In genomic region chr16:30510504-30511451, GRCm38 (mm10) we compare ENCODE assay signal across 8 mouse cellular contexts. TPM values are rescaled to one million over a fixed set of nuclear protein-coding genes. Genes with fewer than 3 reads are reported as not detected.
DNase-seq lines count a peak whose midpoint lies in the region; ATAC-seq and TF ChIP-seq lines count a peak whose summit lies in the region.

No protein-coding gene starts in this region.

- WGBS in heart, embryonic 13.5 days = 3% methylated on average over 44 of the region's 44 CpGs
- WGBS in kidney, postnatal 0 days = 2% methylated on average over 44 of the region's 44 CpGs
- WGBS in liver, embryonic 12.5 days (ENCODE audit: insufficient replicate concordance) = 6% methylated on average over 44 of the region's 44 CpGs
- 3% methylated on average over 44 of the region's 44 CpGs for WGBS in stomach, embryonic 14.5 days

- peaks cover 42% of the 10 kb centered on the region for H3K4me1 ChIP-seq in erythroblast, embryonic 14.5 days (ENCODE audit: control insufficient read depth)
- H3K4me1 ChIP-seq in heart, embryonic 13.5 days = peaks cover 56% of the 10 kb centered on the region
- peaks cover 27% of the 10 kb centered on the region for H3K4me1 ChIP-seq in kidney, postnatal 0 days (replicated peaks; ENCODE audit: insufficient read depth, low read length)
- peaks cover 46% of the 10 kb centered on the region for H3K4me1 ChIP-seq in liver, embryonic 12.5 days
- H3K4me1 ChIP-seq in stomach, embryonic 14.5 days (ENCODE audit: control insufficient read depth, insufficient read depth, low read length) = peaks cover 24% of the 10 kb centered on the region

- peaks cover 6% of the 10 kb centered on the region for H3K9me3 ChIP-seq in erythroblast, embryonic 14.5 days (ENCODE audit: control insufficient read depth, low read length)
- 0 out of 2 replicates have a peak, but pooled peaks cover 4% of the 10 kb centered on the region for H3K9me3 ChIP-seq in heart, embryonic 13.5 days
- H3K9me3 ChIP-seq in kidney, postnatal 0 days (replicated peaks; ENCODE audit: low read length) = no peaks in the 10 kb centered on the region
- peaks cover 6% of the 10 kb centered on the region for H3K9me3 ChIP-seq in liver, embryonic 12.5 days (replicated peaks)
- no peaks in the 10 kb centered on the region for H3K9me3 ChIP-seq in stomach, embryonic 14.5 days (ENCODE audit: control insufficient read depth, low read depth, low read length)

- H3K27ac ChIP-seq in heart, embryonic 13.5 days (replicated peaks) = peak overlapping the region; percentile 95
- peak overlapping the region; percentile 91 for H3K27ac ChIP-seq in kidney, postnatal 0 days
- H3K27ac ChIP-seq in liver, embryonic 12.5 days = peak overlapping the region; percentile 88
- H3K27ac ChIP-seq in stomach, embryonic 14.5 days (ENCODE audit: low read length) = peak overlapping the region; percentile 92

- peak overlapping the region; percentile 87 for H3K9ac ChIP-seq in heart, embryonic 13.5 days
- peak overlapping the region; percentile 74 for H3K9ac ChIP-seq in kidney, postnatal 0 days (ENCODE audit: low read depth, low read length)
- H3K9ac ChIP-seq in liver, embryonic 12.5 days = peak overlapping the region; percentile 85
- H3K9ac ChIP-seq in stomach, embryonic 14.5 days (replicated peaks; ENCODE audit: low read depth, low read length) = peak overlapping the region; percentile 74

- no peaks in the 10 kb centered on the region for H3K27me3 ChIP-seq in erythroblast, embryonic 14.5 days (ENCODE audit: control insufficient read depth)
- H3K27me3 ChIP-seq in heart, embryonic 13.5 days (replicated peaks) = peaks cover 11% of the 10 kb centered on the region
- no peaks in the 10 kb centered on the region for H3K27me3 ChIP-seq in kidney, postnatal 0 days (ENCODE audit: insufficient read depth, low read length)
- peaks cover 9% of the 10 kb centered on the region; the same call in 1 of the 2 replicates for H3K27me3 ChIP-seq in liver, embryonic 12.5 days (replicated peaks)
- H3K27me3 ChIP-seq in stomach, embryonic 14.5 days (ENCODE audit: control insufficient read depth, insufficient read depth, low read length) = no peaks in the 10 kb centered on the region

- H3K4me2 ChIP-seq in heart, embryonic 13.5 days = peak overlapping the region; percentile 83
- H3K4me2 ChIP-seq in kidney, postnatal 0 days (ENCODE audit: low read length) = peak overlapping the region; percentile 70
- H3K4me2 ChIP-seq in liver, embryonic 12.5 days = peak overlapping the region; percentile 75
- peak overlapping the region; percentile 66 for H3K4me2 ChIP-seq in stomach, embryonic 14.5 days (replicated peaks; ENCODE audit: low read depth, low read length)

- no peak for TF ChIP-seq CTCF in kidney, postnatal 0 days (IDR thresholded peaks at IDR 0.05; ENCODE audit: low read depth)

- ATAC-seq in heart, embryonic 13.5 days (ENCODE audit: extremely low read depth, insufficient number of reproducible peaks, low FRiP score, low TSS enrichment) = peak; percentile 66
- ATAC-seq in kidney, postnatal 0 days (replicated peaks; ENCODE audit: low FRiP score, low read depth) = peak; percentile 78
- ATAC-seq in liver, embryonic 12.5 days = peak; percentile 84
- ATAC-seq in stomach, embryonic 14.5 days (ENCODE audit: insufficient number of reproducible peaks, insufficient read depth, low FRiP score, low read depth) = peak; percentile 87; the same call in 1 of the 2 replicates

- no peaks in the 10 kb centered on the region for H3K36me3 ChIP-seq in erythroblast, embryonic 14.5 days (ENCODE audit: control insufficient read depth)
- peaks cover 11% of the 10 kb centered on the region for H3K36me3 ChIP-seq in heart, embryonic 13.5 days
- H3K36me3 ChIP-seq in kidney, postnatal 0 days (ENCODE audit: insufficient read depth, low read length) = no peaks in the 10 kb centered on the region
- H3K36me3 ChIP-seq in liver, embryonic 12.5 days = no peaks in the 10 kb centered on the region
- no peaks in the 10 kb centered on the region for H3K36me3 ChIP-seq in stomach, embryonic 14.5 days (ENCODE audit: control insufficient read depth, insufficient read depth, low read length)

- H3K4me3 ChIP-seq in erythroblast, embryonic 14.5 days (replicated peaks) = peak overlapping the region; percentile 85
- peak overlapping the region; percentile 63 for H3K4me3 ChIP-seq in heart, embryonic 13.5 days
- H3K4me3 ChIP-seq in kidney, postnatal 0 days (replicated peaks; ENCODE audit: low read depth, low read length) = peak overlapping the region; percentile 60
- H3K4me3 ChIP-seq in liver, embryonic 12.5 days = peak overlapping the region; percentile 79
- peak overlapping the region; percentile 54 for H3K4me3 ChIP-seq in stomach, embryonic 14.5 days (ENCODE audit: low read depth, low read length)

- peak; percentile 93 to 94 for DNase-seq in B cell, adult 2 months
- peak; percentile 72 for DNase-seq in brain, embryonic 18.5 days (ENCODE audit: low read depth, low spot score)
- peak; percentile 90 for DNase-seq in kidney, postnatal 0 days (ENCODE audit: low spot score)
- DNase-seq in natural killer cell, adult 2 months (ENCODE audit: low spot score in 2 of 2) = peak; percentile 80 to 86

RNA-seq across cellular contexts. Expression of gene Tmem44, which starts 39.9 kb away (rescaled TPM):
- 0.01 TPM in 2 replicates for polyA plus RNA-seq in erythroblast, embryonic 14.5 days (2012)
- 19.6 and 20.9 TPM in 2 replicates for polyA plus RNA-seq in heart, embryonic 13.5 days (2015; fragmentation: Nextera tagmentation; extraction: Ambion mirVana)
- 13.4 and 13.8 TPM in 2 replicates for polyA plus RNA-seq in kidney, postnatal 0 days (2015; fragmentation: Nextera tagmentation; extraction: Ambion mirVana)
- 1.5 and 1.7 TPM in 2 replicates for polyA plus RNA-seq in liver, embryonic 12.5 days (2016; fragmentation: Nextera tagmentation; extraction: Ambion mirVana)
- polyA plus RNA-seq in stomach, embryonic 14.5 days (2014; fragmentation: Nextera tagmentation; extraction: Ambion mirVana) = 15.2 and 16.0 TPM in 2 replicates

Comparison
In these comparisons a context has a peak if more than half of its experiments do, and no peak if none do; other contexts are left out.
1. Peak in every context shown above with its lines: DNase-seq, ATAC-seq, H3K4me3 ChIP-seq and H3K27ac ChIP-seq.